Mouse (Mus musculus) liver, adult 2 months (tissue): ENCODE measurements around the gene Adam15. TPM values are rescaled to one million over a fixed set of nuclear protein-coding genes. Genes with fewer than 3 reads are reported as not detected.

Source experiments
- DNase-seq: peaks from one replicate; pipeline ENCODE4 v3.0.0-alpha.2; 2011; ENCODE audit warnings: low read depth, low spot score; ENCODE audit errors: extremely low read depth
- H3K27ac ChIP-seq: fragments of 200-500 bp; replicated peaks from 2 replicates; pipeline ENCODE4 v1.5.1; 2012; ENCODE audit warnings: low read depth, mild to moderate bottlenecking, control low read depth, inconsistent platforms, low read length; ENCODE audit not compliant: insufficient read depth
- H3K27me3 ChIP-seq: fragments of 200-500 bp; 2 replicates; pipeline ENCODE4 v1.6.1; 2012; ENCODE audit warnings: mild to moderate bottlenecking, moderate library complexity, low read length, inconsistent platforms; ENCODE audit not compliant: control insufficient read depth, insufficient read depth
- H3K36me3 ChIP-seq: fragments of 200-500 bp; 2 replicates; pipeline ENCODE4 v1.6.1; 2012; ENCODE audit warnings: low read length, inconsistent platforms; ENCODE audit not compliant: control insufficient read depth, insufficient read depth
- H3K4me1 ChIP-seq: fragments of 200-500 bp; 2 replicates; pipeline ENCODE4 v1.6.1; 2011; ENCODE audit warnings: low read length; ENCODE audit not compliant: control insufficient read depth, insufficient read depth
- H3K4me3 ChIP-seq: fragments of 200-500 bp; 2 replicates; pipeline ENCODE4 v1.5.1; 2011; ENCODE audit warnings: low read depth, mild to moderate bottlenecking, control low read depth, low read length, moderate library complexity; ENCODE audit not compliant: insufficient read depth
- H3K79me2 ChIP-seq: fragments of 200-500 bp; 2 replicates; pipeline ENCODE4 v1.6.1; 2012; ENCODE audit warnings: inconsistent platforms, mild to moderate bottlenecking, low read length, moderate library complexity; ENCODE audit not compliant: control insufficient read depth, insufficient read depth
- H3K9ac ChIP-seq: fragments of 200-500 bp; 2 replicates; pipeline ENCODE4 v1.6.1; 2012; ENCODE audit warnings: low read depth, mild to moderate bottlenecking, control low read depth, inconsistent platforms, low read length
- CTCF ChIP-seq: fragments of 200-500 bp; IDR thresholded peaks from 2 replicates; pipeline ENCODE4 v1.5.1; 2011; ENCODE audit warnings: low read depth, low read length, control low read depth
- POLR2A ChIP-seq: fragments of 200-500 bp; IDR thresholded peaks from 2 replicates; pipeline ENCODE4 v1.6.1; 2011; ENCODE audit warnings: low read length, control low read depth; ENCODE audit not compliant: insufficient read depth; ENCODE audit errors: extremely low read depth
- WGBS: fragments of 180-500 bp; shearing (Covaris S2); methylation state at CpG from one replicate; pipeline ENCODE4 v1.1.7; 2018; 5-methylcytosine and 5-hydroxymethylcytosine counted together
- polyA plus RNA-seq: library from polyadenylated mRNA; depleted of rRNA; stranded (reverse); fragments of >200 nt; gene quantifications from 2 replicates; pipeline ENCODE4 v1.2.3, GENCODE M21; 2012
- total RNA-seq: library from RNA; depleted of rRNA; stranded (reverse); fragments of >200 nt; gene quantifications from 2 replicates; pipeline ENCODE4 v1.2.3, GENCODE M21; 2014

The Adam15 gene
- total and polyA plus RNA-seq, 2 experiments: 1.4 to 4.7 TPM

GRCm38 (mm10) chr3:89299499-89299898, 50.3 kb downstream of the Adam15 start:
- Histone ChIP-seq H3K79me2 (no peaks in the 10 kb centered on the region; the same call in 1 of the 2 replicates), H3K36me3 (no peaks in the 10 kb centered on the region), H3K27ac (peak overlapping the region; percentile 78), H3K4me3 (peak overlapping the region; percentile 57), H3K27me3 (no peaks in the 10 kb centered on the region), H3K9ac (peak overlapping the region; percentile 66), H3K4me1 (peaks cover 17% of the 10 kb centered on the region)
- DNase-seq: peak; percentile 66
- 5% methylated on average over 14 of the region's 14 CpGs for WGBS
- TF ChIP-seq POLR2A (no peak), CTCF (peak; percentile 23; the same call in 1 of the 2 replicates)

- Histone ChIP-seq H3K79me2 (no peaks in the 10 kb centered on the region; the same call in 1 of the 2 replicates), H3K27ac (peak overlapping the region; percentile 78), H3K36me3 (no peaks in the 10 kb centered on the region), H3K4me3 (no peak overlapping the region), H3K27me3 (no peaks in the 10 kb centered on the region), H3K9ac (peak overlapping the region; percentile 45), H3K4me1 (peaks cover 19% of the 10 kb centered on the region)
- WGBS: 61% methylated on average over 6 of the region's 6 CpGs
- DNase-seq: peak; percentile 51
- TF ChIP-seq POLR2A (no peak), CTCF (no peak)
Observed at GRCm38 (mm10) chr3:89298908-89299307, 50.9 kb downstream of the Adam15 start.

DNA sequence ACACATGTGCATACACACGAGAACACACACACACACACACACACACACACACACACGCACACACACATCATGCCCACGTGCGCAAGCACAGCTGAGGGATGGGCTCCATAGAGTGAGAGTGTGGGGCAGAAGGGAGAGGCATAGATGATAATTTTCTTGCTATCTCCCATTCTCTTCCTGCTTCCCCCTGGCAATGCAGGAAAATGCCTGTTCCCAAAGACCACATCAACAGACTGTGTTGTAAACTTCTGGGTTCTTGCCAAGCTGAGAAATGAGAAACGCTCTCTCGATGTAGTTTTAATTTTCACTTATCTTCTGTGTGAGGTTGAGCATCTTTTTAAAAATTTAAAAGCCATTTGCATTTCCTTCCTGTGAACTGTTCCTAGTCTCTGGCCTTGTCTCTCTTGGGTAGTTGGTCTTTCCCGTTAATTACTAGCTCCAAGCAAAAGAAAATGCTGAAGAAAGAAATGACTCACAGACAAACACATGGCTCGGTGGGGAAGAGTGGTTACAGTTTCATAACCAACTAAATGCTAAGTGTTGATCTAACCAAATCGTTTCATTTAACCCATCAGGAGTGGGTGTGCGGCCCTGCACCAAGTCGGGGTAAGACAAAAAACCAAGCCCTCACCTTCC, 52.9 kb downstream of the Adam15 start:
- DNase-seq: peak; percentile 24
- H3K79me2 ChIP-seq: no peaks in the 10 kb centered on the region; the same call in 1 of the 2 replicates
- no peaks in the 10 kb centered on the region for H3K27me3 ChIP-seq
- WGBS: 62% methylated on average over 11 of the region's 11 CpGs
- no peak for TF ChIP-seq CTCF
- no peak for TF ChIP-seq POLR2A
- H3K27ac ChIP-seq: 0 out of 2 replicates have a peak overlapping the region, but pooled peaks have one; percentile 5
- H3K9ac ChIP-seq: no peak overlapping the region
- no peak overlapping the region for H3K4me3 ChIP-seq
- no peaks in the 10 kb centered on the region for H3K36me3 ChIP-seq
- peaks cover 31% of the 10 kb centered on the region for H3K4me1 ChIP-seq

DNA sequence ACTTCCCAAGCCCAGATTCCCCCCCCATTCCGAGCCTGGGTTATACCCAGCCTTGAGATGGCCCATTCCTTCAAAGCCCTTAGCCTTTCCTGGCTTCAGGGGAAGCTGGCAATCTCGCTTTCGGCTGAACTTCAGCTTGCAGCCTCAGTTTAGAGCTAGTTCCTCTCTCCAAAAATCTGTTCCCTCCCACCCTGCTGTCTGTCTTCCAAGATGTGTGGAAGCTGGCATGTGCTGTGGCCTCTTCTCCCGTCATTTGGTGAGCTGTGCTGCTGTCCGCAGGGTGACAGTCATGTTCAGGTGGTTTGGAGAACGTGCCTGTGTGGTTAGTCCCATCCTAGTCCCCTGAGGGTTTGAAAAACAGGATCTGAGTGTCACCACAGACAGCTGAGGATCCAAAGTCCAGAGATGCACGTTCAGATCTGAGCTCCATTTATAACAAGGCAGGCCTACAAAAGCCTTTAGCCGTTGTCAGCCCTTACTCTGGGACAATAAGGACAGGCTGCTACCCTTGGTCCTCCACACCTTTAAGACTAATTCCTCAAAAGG, 54.0 kb downstream of the Adam15 start:
- TF ChIP-seq CTCF (no peak), POLR2A (no peak)
- Histone ChIP-seq H3K9ac (peak overlapping the region; percentile 18; the same call in 1 of the 2 replicates), H3K36me3 (no peaks in the 10 kb centered on the region), H3K27ac (peak overlapping the region; percentile 53), H3K79me2 (no peaks in the 10 kb centered on the region), H3K4me3 (no peak overlapping the region), H3K4me1 (peaks cover 30% of the 10 kb centered on the region), H3K27me3 (no peaks in the 10 kb centered on the region)
- DNase-seq: peak; percentile 52
- 61% methylated on average over 8 of the region's 8 CpGs for WGBS

DNA sequence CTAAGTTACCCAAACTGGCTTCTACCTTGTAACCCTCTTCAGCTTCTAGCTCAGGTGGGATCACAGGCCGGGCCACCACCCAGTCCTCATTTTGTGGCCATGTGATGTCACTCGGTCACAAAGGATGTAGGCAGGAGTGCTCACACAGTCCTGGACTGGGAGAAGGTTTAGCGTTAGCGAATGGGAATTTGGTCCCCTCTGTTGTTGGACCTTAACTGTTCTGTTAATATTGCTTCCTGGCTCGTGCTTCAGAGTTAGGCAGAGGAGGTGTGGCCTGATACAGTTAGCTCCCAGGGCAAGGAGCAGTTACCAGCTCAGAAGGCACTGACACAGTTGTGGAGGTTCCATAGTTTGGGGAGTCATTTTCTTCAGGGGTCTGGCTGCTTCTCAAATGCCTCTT, 55.6 kb downstream of the Adam15 start:
- WGBS: 30% methylated on average over 5 of the region's 5 CpGs

More for the DNA sequence above, 55.6 kb downstream of the Adam15 start:
- DNase-seq: peak; percentile 94
- H3K4me1 ChIP-seq: peaks cover 32% of the 10 kb centered on the region
- H3K79me2 ChIP-seq: no peaks in the 10 kb centered on the region
- no peak for TF ChIP-seq CTCF
- TF ChIP-seq POLR2A: 0 out of 2 replicates have a peak, but pooled peaks have one; percentile 9
- H3K27ac ChIP-seq: peak overlapping the region; percentile 97
- H3K4me3 ChIP-seq: no peak overlapping the region
- no peaks in the 10 kb centered on the region for H3K36me3 ChIP-seq
- peak overlapping the region; percentile 45; the same call in 1 of the 2 replicates for H3K9ac ChIP-seq
- H3K27me3 ChIP-seq: no peaks in the 10 kb centered on the region
